Mouse (Mus musculus) CH12.LX (cell line): ENCODE data around the gene D11Wsu47e. TPM values are rescaled to one million over a fixed set of nuclear protein-coding genes. Genes with fewer than 3 reads are reported as not detected.

ENCODE experiments used
- DNase-seq: peaks from one replicate; pipeline ENCODE4 v3.0.0-alpha.2; 2013; ENCODE audit errors: extremely low read depth
- H3K27ac ChIP-seq: 2 replicates; pipeline ENCODE4 v1.5.1; 2012; ENCODE audit warnings: low read depth, mild to moderate bottlenecking, control low read depth, moderate library complexity; ENCODE audit not compliant: insufficient read depth
- H3K27me3 ChIP-seq: replicated peaks from 2 replicates; pipeline ENCODE3; 2012; ENCODE audit warnings: inconsistent platforms
- H3K36me3 ChIP-seq, 2 experiments: replicated peaks in 1 of 2; 2 replicates each; pipeline versions ENCODE3 to v1.6.1; 2012; ENCODE audit warnings: inconsistent platforms in 1 of 2, low read length in 1 of 2, mild to moderate bottlenecking in 1 of 2, mixed read lengths in 1 of 2, moderate library complexity in 1 of 2; ENCODE audit not compliant: control insufficient read depth in 1 of 2, insufficient read depth in 1 of 2
- H3K4me1 ChIP-seq, 2 experiments: 2 replicates each; pipeline ENCODE4 v1.6.1; 2012; ENCODE audit warnings: inconsistent platforms in 1 of 2, moderate library complexity in 1 of 2; ENCODE audit not compliant: insufficient read depth in 2 of 2, control insufficient read depth in 1 of 2
- H3K4me2 ChIP-seq: 2 replicates; pipeline ENCODE4 v1.6.1; 2012; ENCODE audit warnings: low read depth, mild to moderate bottlenecking, control low read depth; ENCODE audit not compliant: poor library complexity, insufficient read depth, severe bottlenecking
- H3K4me3 ChIP-seq, 3 experiments: fragments of 150-350 bp in 1 of 3; sonication (generic) in 1 of 3; replicated peaks in 1 of 3; 2 replicates each; pipeline versions ENCODE3 to v1.5.1; 2011 to 2012; ENCODE audit warnings: low read depth in 2 of 3, low read length in 2 of 3, mild to moderate bottlenecking in 2 of 3, moderate library complexity in 2 of 3, control low read depth in 1 of 3, improper control_type of control experiment in 1 of 3, inconsistent platforms in 1 of 3, mixed read lengths in 1 of 3; ENCODE audit not compliant: poor library complexity in 1 of 3
- H3K79me2 ChIP-seq: replicated peaks from 2 replicates; pipeline ENCODE4 v1.6.1; 2012; ENCODE audit warnings: mild to moderate bottlenecking, moderate library complexity; ENCODE audit not compliant: control insufficient read depth, poor library complexity, insufficient read depth, severe bottlenecking; ENCODE audit errors: extremely low read depth
- H3K9ac ChIP-seq: 2 replicates; pipeline ENCODE4 v1.6.1; 2012; ENCODE audit warnings: low read depth, mild to moderate bottlenecking, control low read depth, moderate library complexity; ENCODE audit not compliant: insufficient read depth
- H3K9me3 ChIP-seq: replicated peaks from 2 replicates; pipeline ENCODE3; 2012; ENCODE audit warnings: low read length, inconsistent platforms, mixed read lengths
- BHLHE40 ChIP-seq: IDR thresholded peaks from 2 replicates; pipeline ENCODE4 v1.6.1; 2011; ENCODE audit warnings: mild to moderate bottlenecking, low read depth, low read length, improper control_type of control experiment
- CHD2 ChIP-seq: IDR thresholded peaks from 2 replicates; pipeline ENCODE4 v1.6.1; 2011; ENCODE audit warnings: low read length, improper control_type of control experiment
- E2F4 ChIP-seq: IDR thresholded peaks from 2 replicates; pipeline ENCODE4 v1.6.1; 2011; ENCODE audit warnings: low read depth, low read length, improper control_type of control experiment; ENCODE audit not compliant: insufficient replicate concordance
- ETS1 ChIP-seq: conservative IDR thresholded peaks from 2 replicates; pipeline ENCODE4 v1.6.1; 2012; ENCODE audit warnings: low read depth, mild to moderate bottlenecking, inconsistent platforms, low read length, improper control_type of control experiment, moderate library complexity
- GABPA ChIP-seq: IDR thresholded peaks from 2 replicates; pipeline ENCODE4 v1.6.1; 2012; ENCODE audit warnings: low read depth, low read length, improper control_type of control experiment, inconsistent platforms; ENCODE audit not compliant: insufficient replicate concordance
- IRF4 ChIP-seq: IDR thresholded peaks from 2 replicates; pipeline ENCODE4 v1.6.1; 2014; ENCODE audit warnings: low read depth, mild to moderate bottlenecking, inconsistent platforms, low read length, improper control_type of control experiment
- JUN ChIP-seq: IDR thresholded peaks from 2 replicates; pipeline ENCODE4 v1.6.1; 2011; ENCODE audit warnings: low read depth, mild to moderate bottlenecking, low read length, improper control_type of control experiment, moderate library complexity; ENCODE audit not compliant: insufficient read depth
- MAFK ChIP-seq: IDR thresholded peaks from 2 replicates; pipeline ENCODE4 v1.6.1; 2011; ENCODE audit warnings: low read length, improper control_type of control experiment; ENCODE audit not compliant: insufficient replicate concordance
- MAZ ChIP-seq: IDR thresholded peaks from 2 replicates; pipeline ENCODE4 v1.6.1; 2012; ENCODE audit warnings: low read depth, mild to moderate bottlenecking, inconsistent platforms, low read length, improper control_type of control experiment, moderate library complexity
- NELFE ChIP-seq: IDR thresholded peaks from 2 replicates; pipeline ENCODE4 v1.6.1; 2011; ENCODE audit warnings: low read depth, low read length, improper control_type of control experiment
- POLR2A ChIP-seq: IDR thresholded peaks from 2 replicates; pipeline ENCODE4 v1.6.1; 2011; ENCODE audit warnings: low read depth, mild to moderate bottlenecking, improper control_type of control experiment, low read length
- POLR2AphosphoS2 ChIP-seq: IDR thresholded peaks from 2 replicates; pipeline ENCODE4 v1.6.1; 2011; ENCODE audit warnings: low read depth, low read length, improper control_type of control experiment
- RAD21 ChIP-seq: IDR thresholded peaks from 2 replicates; pipeline ENCODE4 v1.6.1; 2011; ENCODE audit warnings: low read depth, mild to moderate bottlenecking, low read length, improper control_type of control experiment, moderate library complexity
- RCOR1 ChIP-seq: conservative IDR thresholded peaks from 2 replicates; pipeline ENCODE4 v1.6.1; 2012; ENCODE audit warnings: low read depth, mild to moderate bottlenecking, inconsistent platforms, low read length, improper control_type of control experiment
- TCF12 ChIP-seq: IDR thresholded peaks from 2 replicates; pipeline ENCODE4 v1.6.1; 2014; ENCODE audit warnings: low read depth, mild to moderate bottlenecking, inconsistent platforms, low read length, improper control_type of control experiment
- USF1 ChIP-seq: IDR thresholded peaks from 2 replicates; pipeline ENCODE4 v1.6.1; 2014; ENCODE audit warnings: low read depth, mild to moderate bottlenecking, inconsistent platforms, low read length, improper control_type of control experiment
- ZKSCAN1 ChIP-seq: IDR thresholded peaks from 2 replicates; pipeline ENCODE4 v1.6.1; 2012; ENCODE audit warnings: low read depth, inconsistent platforms, low read length, improper control_type of control experiment, borderline replicate concordance
- ZMIZ1 ChIP-seq: IDR thresholded peaks from 2 replicates; pipeline ENCODE4 v1.6.1; 2012; ENCODE audit warnings: low read depth, mild to moderate bottlenecking, inconsistent platforms, low read length, improper control_type of control experiment
- dilution Hi-C: fragments of 300-500 bp; cut with MboI; formaldehyde crosslinking; loops from 2 replicates; pipeline ENCODE4 v1.14.3; 2020; ENCODE audit warnings: low sequenced_read_pairs; ENCODE audit not compliant: extremely low pct_unique_long_range_greater_than_20kb, extremely low pct_ligation_motif_present
- in situ Hi-C: fragments of 300-500 bp; cut with MboI; formaldehyde crosslinking; loops from 3 replicates; pipeline ENCODE4 v1.14.3; 2019; ENCODE audit warnings: low sequenced_read_pairs, low pct_ligation_motif_present, low pct_unique_long_range_greater_than_20kb, mixed read lengths
- polyA plus RNA-seq: library from polyadenylated mRNA; unstranded; fragments of >175 nt; gene quantifications from 2 replicates; pipeline ENCODE4 v1.2.1, GENCODE M21; 2012; ENCODE audit warnings: low read depth; ENCODE audit not compliant: insufficient read length
- total RNA-seq, 2 experiments: library from RNA; depleted of rRNA; stranded (reverse); fragments of 300-350 nt in 1 of 2; fragments of >200 nt in 1 of 2; gene quantifications; 2 replicates each; pipeline ENCODE4 v1.2.3; 2012 to 2014

D11Wsu47e gene
- total and polyA plus RNA-seq, 3 experiments: 25.1 to 29.6 (median 26.2) TPM

- dilution Hi-C loops: no loop called here
- H3K4me1 ChIP-seq: peaks cover 0 to 12% of the 10 kb centered on the region in 2 experiments; a peak in 2 of 4 replicates
- H3K36me3 ChIP-seq: peaks cover 6 to 30% of the 10 kb centered on the region in 2 experiments
- H3K9me3 ChIP-seq: no peaks in the 10 kb centered on the region
- no peak overlapping the region for H3K9ac ChIP-seq
- TF ChIP-seq ETS1 (no peak), ZKSCAN1 (no peak), RAD21 (no peak), POLR2A (no peak), ZMIZ1 (no peak), GABPA (no peak), E2F4 (no peak), BHLHE40 (no peak)
- no peak overlapping the region for H3K4me2 ChIP-seq
- H3K27ac ChIP-seq: no peak overlapping the region
- DNase-seq: no peak
- H3K79me2 ChIP-seq: no peaks in the 10 kb centered on the region
- no peak overlapping the region for H3K4me3 ChIP-seq
- in situ Hi-C loops: no loop called here
- H3K27me3 ChIP-seq: no peaks in the 10 kb centered on the region
These were observed 41.2 kb downstream of the D11Wsu47e start for GRCm38 (mm10) chr11:113725235-113726048.

GRCm38 (mm10) chr11:113726994-113727888 is 43.0 kb downstream of the D11Wsu47e start:
- Histone ChIP-seq H3K4me3 (no peak overlapping the region), H3K9ac (no peak overlapping the region), H3K9me3 (no peaks in the 10 kb centered on the region), H3K27ac (no peak overlapping the region), H3K27me3 (no peaks in the 10 kb centered on the region), H3K36me3 (peaks cover 6 to 30% of the 10 kb centered on the region in 2 experiments), H3K79me2 (no peaks in the 10 kb centered on the region), H3K4me2 (no peak overlapping the region), H3K4me1 (peaks cover 0 to 15% of the 10 kb centered on the region in 2 experiments; a peak in 2 of 4 replicates)
- dilution Hi-C loops: no loop called here
- TF ChIP-seq MAZ (no peak), POLR2AphosphoS2 (no peak), CHD2 (no peak), IRF4 (no peak), NELFE (no peak), TCF12 (no peak), JUN (no peak), USF1 (no peak), RCOR1 (no peak), MAFK (no peak)
- no peak for DNase-seq
- in situ Hi-C loops: no loop called here
